Mouse (Mus musculus) lung, postnatal 0 days (tissue): ENCODE measurements around the gene Zranb3.

Experiments
- CTCF ChIP-seq: IDR thresholded peaks from 2 replicates; pipeline ENCODE4 v1.5.1; 2016; ENCODE audit warnings: antibody characterized with exemption, mild to moderate bottlenecking
- EP300 ChIP-seq: IDR thresholded peaks from 2 replicates; pipeline ENCODE4 v1.6.1; 2016; ENCODE audit warnings: antibody characterized with exemption, mild to moderate bottlenecking, control low read depth

DNA sequence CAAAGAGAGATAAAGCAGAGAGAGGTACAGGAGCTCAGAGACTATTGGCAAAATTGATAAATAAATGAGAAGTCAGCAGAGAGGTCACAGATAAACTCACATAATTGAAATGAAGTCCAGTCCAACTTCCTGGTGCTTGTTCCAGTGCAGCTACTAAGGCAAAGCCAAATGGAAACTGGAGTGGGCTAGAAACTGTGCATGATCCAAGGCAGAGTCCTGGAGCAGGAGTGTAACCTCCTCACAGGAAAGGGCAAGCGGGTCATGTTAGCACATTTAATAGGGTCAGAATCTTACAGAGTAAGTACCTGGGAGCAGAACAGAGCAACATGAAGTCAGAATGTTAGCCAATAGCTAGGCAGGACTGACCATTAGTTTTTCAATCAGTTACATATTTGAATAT lies 24.2 kb downstream of the Zranb3 start:
- TF ChIP-seq CTCF = no peak
- no peak for TF ChIP-seq EP300
